Mouse (Mus musculus) gonadal fat pad, adult 2 months (tissue): ENCODE results near the gene Tmed8. TPM values are rescaled to one million over a fixed set of nuclear protein-coding genes. Genes with fewer than 3 reads are reported as not detected.

Source experiments
- DNase-seq: peaks from one replicate; pipeline ENCODE4 v3.0.0-alpha.2; 2012; ENCODE audit warnings: low read depth
- polyA plus RNA-seq: library from polyadenylated mRNA; depleted of rRNA; stranded (reverse); fragments of >200 nt; gene quantifications from 2 replicates; pipeline ENCODE4 v1.2.3, GENCODE M21; 2012

Gene Tmed8
- polyA plus RNA-seq, 1 experiment, result 7.6 TPM

DNA sequence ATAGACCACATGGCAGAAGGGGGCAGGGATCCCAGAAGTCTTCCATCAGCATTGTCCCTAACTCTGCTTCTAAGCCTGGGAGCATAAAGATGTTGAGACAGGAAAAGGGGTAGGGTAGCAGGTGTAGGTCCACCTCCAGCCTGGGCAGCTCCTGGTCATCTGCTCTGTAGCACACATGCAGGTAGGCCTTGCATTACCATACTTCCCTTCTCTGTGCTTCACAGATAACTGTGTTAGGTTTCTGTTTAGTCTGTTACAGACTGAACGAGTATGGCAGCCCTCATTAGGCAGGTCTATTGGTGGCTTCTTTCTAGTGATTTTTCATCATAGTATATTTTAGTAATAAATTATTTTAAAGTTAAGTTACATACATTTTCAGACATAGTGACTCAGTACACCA, 39.9 kb downstream of the Tmed8 start:
- no peak for DNase-seq

DNA sequence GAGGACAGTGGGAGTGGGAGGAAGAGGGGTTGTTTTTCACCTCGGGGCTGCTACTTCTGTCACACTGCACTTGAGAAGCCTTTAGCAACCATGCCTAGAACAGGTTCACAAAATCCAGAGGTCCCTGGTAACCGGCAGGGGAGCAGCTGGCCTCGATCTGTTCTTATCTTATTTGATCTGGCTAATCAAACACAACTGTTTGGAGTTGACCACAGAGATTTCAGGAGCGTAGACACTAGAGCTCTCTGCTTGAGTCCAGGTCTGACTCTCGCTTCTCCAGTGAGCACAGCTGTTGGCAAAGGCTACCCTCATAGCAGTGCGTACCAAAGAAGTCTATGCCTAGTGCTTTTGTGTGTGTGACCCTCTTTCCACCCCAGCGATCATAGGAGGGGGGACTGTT, 42.2 kb downstream of the Tmed8 start:
- no peak for DNase-seq

DNA sequence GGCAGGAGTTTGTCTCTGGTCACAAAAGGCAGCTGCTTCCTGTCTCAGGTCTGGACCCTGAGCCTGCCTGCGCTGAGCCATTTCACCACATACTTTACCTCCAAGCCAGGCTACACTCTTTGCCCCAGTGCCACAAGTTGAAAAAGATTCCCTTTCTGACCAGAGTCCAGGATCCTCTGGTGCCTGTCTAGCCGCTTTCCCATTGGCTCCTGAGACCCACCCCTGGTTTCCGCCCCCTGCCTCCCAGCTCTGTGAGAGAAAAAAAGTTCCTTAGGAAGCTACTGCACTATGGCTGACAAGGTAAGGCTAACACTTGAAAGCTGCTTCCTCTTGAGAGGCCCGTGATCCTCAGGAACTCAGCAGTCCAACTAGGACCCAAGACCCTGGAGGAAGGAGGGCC, 42.9 kb downstream of the Tmed8 start:
- DNase-seq, result peak; percentile 55

DNA sequence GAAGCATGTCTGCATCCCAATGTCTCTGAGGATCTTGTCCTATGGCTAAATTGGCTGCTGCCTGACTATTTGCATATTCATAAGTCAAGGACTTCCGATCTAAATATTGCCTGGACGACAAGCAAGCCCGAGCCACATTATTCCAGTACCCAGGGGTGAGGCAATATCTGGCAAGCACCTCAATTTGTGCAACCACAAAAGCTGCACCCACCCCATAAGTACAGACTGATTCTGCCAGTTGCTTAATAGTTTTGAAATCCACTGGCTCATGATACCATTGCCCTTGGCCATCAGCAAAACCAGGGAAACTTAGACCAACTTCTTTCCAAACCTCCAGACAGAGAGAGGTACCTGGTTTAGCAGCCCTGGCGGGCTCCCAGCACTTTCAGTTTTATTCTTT, 45.8 kb downstream of the Tmed8 start:
- peak; percentile 90 for DNase-seq

DNA sequence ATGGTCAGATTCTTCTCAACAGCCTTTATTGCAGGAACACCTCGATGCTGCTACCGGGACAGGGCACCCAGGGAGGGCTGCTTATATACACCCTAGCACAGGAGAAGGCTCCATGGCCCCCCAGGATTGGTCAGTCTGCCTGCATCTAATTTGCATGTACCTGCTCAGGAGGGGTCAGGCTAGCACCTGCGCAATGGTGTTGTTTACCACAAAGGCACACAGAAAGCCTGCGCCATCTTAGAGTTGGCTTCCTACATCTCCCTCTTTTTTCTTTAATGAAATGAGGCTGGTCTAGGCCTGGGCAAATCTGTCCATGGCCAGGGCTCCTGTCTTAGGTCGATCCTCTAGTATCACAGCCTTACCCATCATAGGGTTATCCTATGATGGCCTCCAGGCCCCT, 50.8 kb downstream of the Tmed8 start:
- DNase-seq, result no peak

DNA sequence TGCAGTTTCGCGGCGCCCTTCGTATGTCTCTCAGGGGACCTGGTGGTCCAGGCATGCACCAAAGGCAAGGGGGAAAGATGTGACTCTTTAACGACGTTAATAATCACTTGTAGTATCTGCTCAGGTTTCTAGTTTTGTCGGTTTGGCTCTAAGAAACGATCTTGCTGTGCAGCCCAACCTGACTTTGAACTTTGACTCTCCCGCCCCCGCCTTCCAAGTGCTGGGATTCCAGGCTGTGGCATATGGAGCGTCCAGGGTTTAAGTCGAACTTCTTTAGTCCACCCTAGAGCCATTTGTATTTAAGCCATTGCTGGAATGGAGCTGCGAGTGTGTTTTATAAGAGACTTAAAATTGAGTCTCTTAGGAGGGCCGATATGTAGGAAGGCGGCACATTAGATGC, 52.1 kb downstream of the Tmed8 start:
- DNase-seq, result no peak

DNA sequence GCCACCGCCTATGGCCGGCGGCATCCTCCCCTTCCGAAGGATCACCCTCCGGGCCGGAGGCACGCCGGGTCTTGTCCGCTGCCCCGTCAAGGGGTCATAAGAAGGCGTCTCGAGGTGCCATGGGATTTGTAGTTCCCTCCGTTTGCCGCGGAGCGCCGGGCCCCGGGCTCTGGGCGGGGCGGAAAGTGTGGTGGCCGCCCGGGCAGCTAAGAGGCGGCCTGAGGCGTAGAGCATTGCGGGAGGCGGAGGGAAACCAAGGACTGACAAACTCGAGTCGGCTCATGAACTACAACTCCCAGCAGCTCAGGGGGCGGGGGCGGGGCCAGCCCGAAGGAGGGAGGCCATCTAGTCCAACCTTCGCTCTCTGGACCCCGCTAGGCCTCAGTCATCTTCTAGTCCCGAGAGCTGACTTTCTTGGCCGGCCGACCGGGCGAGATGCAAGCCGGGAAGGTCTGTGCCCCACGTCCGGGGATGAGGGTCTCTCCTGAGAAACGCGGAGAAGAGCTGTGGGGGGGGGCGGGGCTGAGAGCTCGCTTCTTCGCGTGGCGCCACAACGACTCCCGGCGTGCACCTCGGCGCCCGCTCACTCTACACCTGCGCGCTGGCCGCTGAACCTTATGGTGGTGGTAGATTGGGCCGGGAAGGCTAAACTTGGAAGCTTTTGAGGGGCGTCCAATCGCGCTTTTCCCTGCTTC, 52.7 kb downstream of the Tmed8 start, which contains the start of gene Pomt2:
Pomt2 (minus strand) TSS at position 574 of the 695 bp plus-strand sequence.
- peak; percentile 70 for DNase-seq

DNA sequence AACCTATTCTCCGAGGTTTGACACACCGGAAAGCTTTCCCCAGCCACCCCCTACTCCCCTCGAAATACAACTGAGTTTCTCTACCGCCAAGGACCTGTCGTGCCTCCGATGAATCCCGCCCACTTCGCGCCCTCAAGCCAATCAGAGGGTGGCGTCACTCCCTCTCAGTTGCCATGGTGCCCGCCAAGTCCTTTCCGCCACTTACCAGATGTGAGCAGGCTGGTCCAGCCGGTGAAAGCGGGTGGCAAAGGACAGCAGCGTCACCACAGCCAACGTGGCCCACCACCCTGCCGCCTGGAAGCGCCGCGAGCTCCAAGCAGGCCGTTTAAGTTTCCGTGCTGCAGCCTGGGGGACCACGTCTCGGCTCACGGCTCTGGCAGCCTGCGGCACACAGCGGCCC, 53.3 kb downstream of the Tmed8 start, which contains the start of gene Gstz1:
Gstz1 (plus strand) TSS at position 200 of the 400 bp plus-strand sequence.
- DNase-seq, result no peak

DNA sequence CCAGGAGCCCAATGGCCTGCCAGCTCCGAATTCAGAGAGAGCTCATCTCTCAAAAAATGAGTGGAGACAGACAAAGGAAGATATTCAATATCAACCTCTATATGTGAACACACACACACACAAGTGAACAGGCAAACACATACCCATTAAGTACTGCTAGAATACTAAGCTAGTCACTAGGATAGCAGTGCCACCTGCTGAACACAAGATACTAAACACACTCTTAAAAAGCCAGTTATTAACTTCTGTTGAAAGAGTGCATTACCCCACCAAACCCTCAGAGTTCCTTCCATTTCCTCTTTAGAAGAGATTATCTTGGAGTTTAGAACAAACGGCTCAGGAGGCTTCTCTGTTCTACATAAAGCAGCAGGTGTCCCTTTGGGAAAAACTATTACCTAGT, 58.1 kb downstream of the Tmed8 start:
- DNase-seq, result no peak

DNA sequence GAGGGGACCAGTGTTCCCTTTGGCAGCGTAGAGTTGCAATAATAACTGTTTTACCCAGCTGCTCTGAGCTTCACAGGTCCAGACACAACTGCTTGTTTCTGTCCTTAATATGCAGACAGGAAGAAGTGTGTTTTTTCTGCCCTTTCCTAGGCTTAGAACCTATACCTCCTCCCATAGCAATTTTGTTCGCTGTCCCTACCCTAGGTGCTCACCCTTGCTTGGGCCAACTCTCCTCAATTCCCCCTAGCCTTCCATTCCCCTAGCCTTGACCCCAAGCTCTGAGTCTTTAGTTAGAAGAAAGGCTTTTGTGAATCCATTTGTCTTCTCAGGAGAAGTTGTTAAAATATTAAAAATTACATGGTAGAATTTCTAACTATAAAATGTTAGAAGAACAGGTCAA, 61.5 kb downstream of the Tmed8 start:
- DNase-seq, result no peak

DNA sequence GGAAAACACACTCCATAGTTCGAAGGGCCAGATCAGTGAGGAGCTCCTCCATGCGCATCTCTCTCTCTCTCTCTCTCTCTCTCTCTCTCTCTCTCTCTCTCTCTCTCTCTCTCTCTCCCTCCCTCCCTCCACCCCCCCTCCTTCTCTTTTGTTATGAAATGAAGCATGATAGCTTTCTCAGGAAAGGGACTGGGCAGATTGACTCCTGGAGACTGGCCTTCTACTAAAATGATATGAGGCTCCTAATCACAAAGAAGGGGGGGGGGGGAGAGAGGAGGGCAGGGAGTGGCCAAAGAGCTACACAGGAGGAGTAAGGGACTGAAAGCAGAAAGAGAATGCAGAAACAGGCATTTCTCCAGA, 61.9 kb downstream of the Tmed8 start:
- no peak for DNase-seq

DNA sequence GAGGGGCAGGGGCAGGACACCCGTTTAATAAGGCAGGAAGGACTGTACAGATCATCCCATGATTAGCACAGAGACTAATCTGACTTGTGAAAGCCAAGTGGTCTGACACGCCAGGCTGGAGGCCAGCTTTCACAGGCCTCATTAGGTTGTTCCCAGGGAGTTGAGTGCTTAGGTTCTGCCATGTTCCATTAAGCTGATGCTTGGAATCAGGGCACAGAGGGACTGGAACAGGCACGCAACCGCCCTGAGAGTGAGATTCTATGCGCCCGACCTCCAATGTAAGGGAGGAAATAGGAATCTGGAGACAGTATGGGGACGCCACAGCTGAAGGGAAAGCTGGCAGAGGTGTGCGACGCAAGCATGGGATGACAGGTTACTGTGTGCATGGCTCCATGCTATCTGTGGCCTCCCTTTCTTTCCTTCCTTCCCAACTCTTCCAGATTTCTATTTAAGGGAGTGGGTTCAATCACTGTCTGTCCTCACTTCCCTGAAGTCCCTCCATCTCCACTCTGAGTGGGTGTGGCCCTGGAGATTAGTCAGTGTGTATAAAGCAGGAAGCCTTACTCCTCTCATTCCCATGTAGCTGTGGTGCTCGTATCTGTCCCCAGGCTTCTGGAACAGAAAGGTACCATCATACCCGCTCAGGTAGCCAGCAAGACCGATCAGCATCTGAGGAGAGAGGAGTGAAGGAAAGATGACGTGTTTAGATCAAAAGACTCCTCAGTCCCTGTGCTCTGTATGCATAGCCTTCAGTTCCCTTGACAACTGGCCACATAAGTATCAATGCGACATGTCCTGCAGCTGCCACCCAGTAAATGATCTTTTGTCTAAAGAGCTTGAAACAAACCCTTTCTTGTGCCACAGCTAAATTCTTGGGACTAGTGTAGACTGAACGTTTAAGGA, 62.6 kb downstream of the Tmed8 start:
- no peak for DNase-seq

DNA sequence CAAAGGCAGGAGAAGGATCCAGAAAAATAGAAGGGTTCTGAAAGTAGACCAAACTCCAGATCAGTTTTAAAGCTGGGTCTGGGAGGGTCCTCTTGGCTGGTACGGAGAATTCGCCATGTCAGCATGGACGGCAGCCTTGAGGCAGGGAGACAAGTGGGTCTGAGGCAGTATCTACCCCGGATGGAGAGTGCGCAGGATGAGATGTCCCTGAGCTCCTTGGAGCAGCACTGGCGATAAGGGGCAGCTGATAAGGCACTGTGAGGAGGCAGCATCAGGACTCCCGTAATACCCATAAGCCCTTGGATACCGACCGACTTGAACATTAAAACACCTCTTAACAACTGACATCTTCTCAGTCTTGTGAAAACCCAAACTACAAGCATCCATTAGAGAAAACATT, 67.5 kb downstream of the Tmed8 start:
- DNase-seq, result no peak

DNA sequence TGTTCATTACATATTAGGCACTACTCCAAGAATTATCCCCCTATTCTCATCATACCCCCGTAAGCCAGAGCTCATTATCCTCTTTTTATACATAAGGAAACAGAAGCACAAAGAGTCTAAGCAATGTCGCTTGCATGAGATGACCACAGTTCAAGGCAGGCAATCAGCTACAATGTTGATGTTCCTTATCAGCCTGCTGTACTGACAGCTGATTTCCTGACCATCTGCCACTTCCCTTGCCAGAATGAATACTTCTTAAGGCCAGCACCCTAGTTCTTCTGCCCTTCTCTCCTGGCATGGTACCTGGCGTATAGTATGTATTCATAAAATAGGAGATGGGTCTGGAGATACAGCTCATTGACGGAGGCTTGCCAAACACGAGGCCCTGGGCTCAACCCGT, 68.0 kb downstream of the Tmed8 start:
- DNase-seq, result no peak

DNA sequence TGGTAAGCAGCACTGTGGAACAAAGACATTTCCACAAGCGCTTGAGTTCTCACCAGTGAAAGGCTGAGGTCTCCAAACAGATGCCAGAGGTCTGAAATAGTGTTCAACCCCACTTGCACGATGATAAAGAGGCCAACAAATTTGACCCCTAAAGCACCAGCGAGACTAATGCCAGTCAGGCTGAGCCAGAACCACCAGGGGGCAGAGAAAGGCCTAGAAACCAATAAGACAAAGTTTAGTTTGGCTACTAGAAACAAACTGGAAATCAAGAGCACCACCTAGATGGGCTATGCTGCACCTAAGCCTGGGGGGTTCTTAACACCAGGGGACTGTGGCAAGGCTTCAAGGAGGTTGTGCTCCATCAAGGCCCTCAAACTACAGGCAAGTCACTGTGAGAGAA, 68.6 kb downstream of the Tmed8 start:
- no peak for DNase-seq

DNA sequence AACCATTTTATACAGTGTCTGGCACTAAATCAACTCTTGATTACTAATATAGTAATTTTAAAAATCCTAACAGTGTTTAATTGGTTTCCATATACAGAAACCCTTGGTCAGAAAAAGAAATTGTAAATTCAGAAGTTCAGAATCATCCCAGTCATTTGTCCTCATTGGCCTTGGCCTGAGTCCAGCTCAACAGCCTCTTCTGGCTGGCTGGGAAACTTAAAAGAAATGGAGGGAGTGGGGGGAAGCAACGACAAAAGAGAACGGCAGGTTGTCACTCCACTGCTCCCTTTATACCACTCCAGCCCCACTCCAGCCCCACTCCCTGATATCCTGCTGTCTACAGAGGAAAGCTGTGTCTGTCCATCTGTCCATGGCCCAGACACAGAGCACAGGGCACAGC, 69.1 kb downstream of the Tmed8 start:
- no peak for DNase-seq

DNA sequence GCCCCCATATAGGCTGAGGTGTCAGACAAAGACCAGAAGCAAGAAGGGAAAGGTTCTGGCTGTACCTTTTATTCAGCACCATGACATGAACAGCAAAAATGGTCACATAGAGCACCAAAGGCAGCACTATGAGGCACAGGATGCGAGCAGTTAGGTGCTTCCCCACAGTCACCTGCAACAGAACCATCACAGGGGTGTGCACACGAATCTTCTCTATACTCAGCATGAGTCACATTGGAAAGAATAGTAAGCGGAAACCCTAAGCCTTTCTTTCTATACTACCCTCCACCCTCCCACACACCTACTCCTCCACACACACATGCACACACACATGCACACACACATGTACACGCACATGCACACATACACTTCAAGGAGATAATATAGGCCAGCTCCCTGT, 70.0 kb downstream of the Tmed8 start:
- no peak for DNase-seq

DNA sequence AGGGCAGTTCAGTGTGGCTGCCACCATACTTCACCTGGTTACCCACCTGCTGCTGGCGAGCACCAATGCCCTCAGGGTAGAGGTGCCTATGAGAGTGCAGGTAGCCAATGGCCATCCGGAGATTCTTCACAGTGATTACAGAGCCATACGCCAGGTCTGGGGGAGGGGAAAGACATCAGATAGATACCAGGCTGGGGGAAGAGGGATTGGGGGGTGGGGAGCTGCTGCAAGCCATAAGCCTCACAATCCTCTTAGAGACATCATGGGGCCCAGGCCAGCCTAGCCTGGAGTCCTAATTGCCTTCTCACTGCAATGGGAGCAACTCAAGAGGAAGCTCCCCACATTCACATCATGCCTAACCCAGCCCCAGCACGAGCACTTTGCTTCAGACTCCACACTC, 73.0 kb downstream of the Tmed8 start:
- DNase-seq, result no peak

DNA sequence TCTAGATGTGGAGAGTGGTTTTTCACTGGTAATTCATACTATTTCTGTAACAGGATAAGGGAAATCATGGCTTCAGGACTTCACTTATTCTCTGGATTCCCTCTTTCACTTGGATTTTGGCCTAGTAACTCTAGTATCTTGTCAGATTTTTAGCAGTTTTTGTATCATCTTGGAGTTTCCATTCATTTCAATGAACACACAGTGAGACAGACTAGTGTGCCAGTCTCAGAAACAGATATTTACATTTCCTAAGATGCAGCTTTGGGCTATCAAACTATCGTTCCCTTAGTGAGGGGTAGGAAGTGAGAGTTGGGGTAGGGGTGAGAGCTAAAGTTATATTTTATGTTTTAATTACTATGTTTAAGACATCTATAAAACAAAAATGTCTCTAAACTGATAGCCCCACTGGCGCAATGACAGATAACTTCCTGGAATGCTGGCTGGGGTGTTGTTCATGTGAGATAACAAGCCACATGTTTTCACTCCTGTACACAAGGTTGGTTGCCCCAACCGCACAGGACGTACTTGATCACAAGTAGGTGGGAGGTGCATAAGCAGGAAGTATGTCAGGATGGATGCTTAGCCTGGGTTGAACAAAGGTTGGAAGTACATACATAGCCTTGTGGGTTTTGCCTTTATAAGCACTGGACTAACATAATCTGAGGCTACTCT, 78.2 kb downstream of the Tmed8 start:
- DNase-seq, result no peak
